Mouse (Mus musculus): ENCODE results near the gene Stk11.

- TF ChIP-seq CTCF (conservative IDR thresholded peaks at IDR 0.05; ENCODE audit: low read length) (no peak), NANOG (IDR thresholded peaks at IDR 0.05; ENCODE audit: borderline replicate concordance, low read length) (no peak), POU5F1 (IDR thresholded peaks at IDR 0.05; ENCODE audit: borderline replicate concordance, low read length) (no peak)
Observed at GRCm38 (mm10) chr10:80144159-80144558, 28.6 kb downstream of the Stk11 start.

All from E14TG2a.4 (cell line).